8 mouse cellular contexts compared by ENCODE assay signal in genomic region chr3:69289833-69290232, GRCm38 (mm10). TPM values are rescaled to one million over a fixed set of nuclear protein-coding genes. Genes with fewer than 3 reads are reported as not detected.
DNase-seq lines count a peak whose midpoint lies in the region; ATAC-seq and TF ChIP-seq lines count a peak whose summit lies in the region.

No protein-coding gene starts in this region.

- H3K4me2 ChIP-seq in lung, embryonic 15.5 days = peak overlapping the region; percentile 21
- H3K4me2 ChIP-seq in hindbrain, postnatal 0 days (ENCODE audit: low read depth, low read length) = peak overlapping the region; percentile 53

- no peaks in the 10 kb centered on the region for H3K27me3 ChIP-seq in lung, embryonic 15.5 days
- no peaks in the 10 kb centered on the region for H3K27me3 ChIP-seq in hindbrain, postnatal 0 days (ENCODE audit: insufficient read depth, low read length)
- H3K27me3 ChIP-seq in splenic B cell, adult 2 months (ENCODE audit: control insufficient read depth, insufficient read depth, low read length, poor library complexity, severe bottlenecking) = no peaks in the 10 kb centered on the region

- DNase-seq in lung, adult 18-20 months = no peak
- DNase-seq in cerebellum, postnatal 4 days (ENCODE audit: low spot score in 2 of 2) = peak; percentile 26 to 35
- DNase-seq in hindbrain, postnatal 0 days (ENCODE audit: low spot score) = peak; percentile 79
- peak; percentile 83 for DNase-seq in splenic B cell, adult 2 months (ENCODE audit: low read depth, low spot score)
- DNase-seq in yolk sac, embryonic 10.5 days (ENCODE audit: low spot score) = no peak

- WGBS in lung, embryonic 15.5 days = 42% methylated on average over 14 of the region's 14 CpGs
- 22% methylated on average over 14 of the region's 14 CpGs for WGBS in hindbrain, postnatal 0 days

- H3K27ac ChIP-seq in lung, embryonic 15.5 days = no peak overlapping the region
- peak overlapping the region; percentile 36; the same call in 1 of the 2 replicates for H3K27ac ChIP-seq in hindbrain, postnatal 0 days

- TF ChIP-seq CTCF in hindbrain, postnatal 0 days (IDR thresholded peaks at IDR 0.05; ENCODE audit: low read depth) = no peak

- H3K36me3 ChIP-seq in lung, embryonic 15.5 days = no peaks in the 10 kb centered on the region
- no peaks in the 10 kb centered on the region for H3K36me3 ChIP-seq in hindbrain, postnatal 0 days (ENCODE audit: insufficient read depth, low read length)
- no peaks in the 10 kb centered on the region for H3K36me3 ChIP-seq in splenic B cell, adult 2 months (ENCODE audit: control insufficient read depth, insufficient read depth, low read length, poor library complexity, severe bottlenecking)

- no peak overlapping the region for H3K9ac ChIP-seq in lung, embryonic 15.5 days
- 0 out of 2 replicates have a peak overlapping the region, but pooled peaks have one; percentile 28 for H3K9ac ChIP-seq in hindbrain, postnatal 0 days (replicated peaks; ENCODE audit: low read length)

- 0 out of 2 replicates have a peak, but pooled peaks cover 10% of the 10 kb centered on the region for H3K4me1 ChIP-seq in lung, embryonic 15.5 days
- no peaks in the 10 kb centered on the region; the same call in 1 of the 2 replicates for H3K4me1 ChIP-seq in hindbrain, postnatal 0 days (ENCODE audit: insufficient read depth, low read length)

- no peak for ATAC-seq in lung, embryonic 15.5 days (ENCODE audit: borderline replicate concordance, extremely low read depth, low FRiP score, low TSS enrichment)
- ATAC-seq in hindbrain, postnatal 0 days = peak; percentile 75
- ATAC-seq in megakaryocyte, adult 5-6 weeks (ENCODE audit: poor library complexity, severe bottlenecking) = peak; percentile 30; the same call in 1 of the 2 replicates
- ATAC-seq in monocyte, adult 5-6 weeks (replicated peaks; ENCODE audit: insufficient number of reproducible peaks, low FRiP score, low TSS enrichment, poor library complexity, severe bottlenecking) = no peak

- no peak overlapping the region for H3K4me3 ChIP-seq in lung, embryonic 15.5 days
- H3K4me3 ChIP-seq in hindbrain, postnatal 0 days (ENCODE audit: low read length) = no peak overlapping the region

- no peaks in the 10 kb centered on the region for H3K9me3 ChIP-seq in lung, embryonic 15.5 days
- H3K9me3 ChIP-seq in hindbrain, postnatal 0 days (ENCODE audit: low read length) = no peaks in the 10 kb centered on the region

RNA-seq across cellular contexts. Expression of gene Ppm1l, which starts 26.8 kb away (rescaled TPM):
- polyA plus RNA-seq in lung, embryonic 15.5 days (2015; fragmentation: Nextera tagmentation; extraction: Ambion mirVana) = 5.9 and 6.9 TPM in 2 replicates
- total RNA-seq in hindbrain, postnatal 0 days (2014; rRNA removed) = 31.6 and 31.7 TPM in 2 replicates
- 16.7 and 20.3 TPM in 2 replicates for polyA plus RNA-seq in hindbrain, postnatal 0 days (2015; fragmentation: Nextera tagmentation; extraction: Ambion mirVana)
- 0.58 and 0.62 TPM in 2 replicates for total RNA-seq in megakaryocyte, adult 5-6 weeks (2015)
- total RNA-seq in megakaryocyte, adult 5-6 weeks (2017) = 0.77 and 1.3 TPM in 2 replicates
- total RNA-seq in monocyte, adult 5-6 weeks (2017) = 1.5 to 3.3 TPM (median 1.5 TPM) in 3 replicates

Comparison
In these comparisons a context has a peak if more than half of its experiments do, and no peak if none do; other contexts are left out.
1. ATAC-seq: peak in hindbrain, postnatal 0 days (single experiment) and megakaryocyte, adult 5-6 weeks (single experiment); none in lung, embryonic 15.5 days (single experiment) and monocyte, adult 5-6 weeks (single experiment).
2. DNase-seq: peak in cerebellum, postnatal 4 days (2 of 2), hindbrain, postnatal 0 days (single experiment) and splenic B cell, adult 2 months (single experiment); none in lung, adult 18-20 months (0 of 2) and yolk sac, embryonic 10.5 days (single experiment).